Mouse (Mus musculus) brain, embryonic 14.5 days (tissue): ENCODE results near the gene Ceacam2.

Source experiments
- CTCF ChIP-seq: fragments of 200-500 bp; IDR thresholded peaks from 2 replicates; pipeline ENCODE4 v1.5.1; 2012; ENCODE audit warnings: inconsistent platforms, mild to moderate bottlenecking, moderate library complexity, borderline replicate concordance; ENCODE audit not compliant: insufficient read depth, insufficient read length; ENCODE audit errors: extremely low read depth
- POLR2A ChIP-seq: fragments of 200-500 bp; IDR thresholded peaks from 2 replicates; pipeline ENCODE4 v1.6.1; 2012; ENCODE audit warnings: mild to moderate bottlenecking, inconsistent platforms, borderline replicate concordance; ENCODE audit not compliant: poor library complexity, insufficient read depth, insufficient read length, severe bottlenecking; ENCODE audit errors: extremely low read depth

DNA sequence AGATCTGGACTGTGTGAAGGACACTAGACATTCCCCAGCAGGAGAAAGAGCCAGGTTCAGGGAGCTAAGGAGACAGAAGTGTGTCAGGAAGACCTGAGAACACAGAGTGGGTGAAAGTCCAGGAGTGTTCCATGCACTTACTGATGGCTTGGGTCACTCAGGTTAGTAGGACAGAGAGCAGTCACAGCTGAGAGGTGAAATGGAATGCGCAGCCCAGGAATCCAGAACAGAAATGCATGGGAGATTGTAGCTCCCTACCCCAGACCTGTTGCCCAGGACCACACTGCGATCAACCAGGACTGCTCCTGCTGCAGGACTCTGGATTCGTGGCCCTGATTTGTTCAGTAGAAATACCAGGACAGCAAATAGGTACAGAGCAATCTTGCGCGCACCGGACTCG lies 29.1 kb upstream of the Ceacam2 start:
- TF ChIP-seq POLR2A: no peak
- no peak for TF ChIP-seq CTCF
